Mouse (Mus musculus) right cerebral cortex, adult 18-20 months (tissue): ENCODE results near the gene Spock2.
A peak's percentile ranks its signal among the peaks of the same experiment; 100 is the strongest.

Experiments used
- DNase-seq: peaks from one replicate; pipeline ENCODE4 v3.0.0; 2022; ENCODE audit warnings: mixed read lengths

Gene Spock2

GRCm38 (mm10) chr10:60106146-60106530 lies at the start of gene Spock2:
Gene Spock2, plus strand, starts transcription at chr10:60106219.
- DNase-seq: peak; percentile 85

DNA sequence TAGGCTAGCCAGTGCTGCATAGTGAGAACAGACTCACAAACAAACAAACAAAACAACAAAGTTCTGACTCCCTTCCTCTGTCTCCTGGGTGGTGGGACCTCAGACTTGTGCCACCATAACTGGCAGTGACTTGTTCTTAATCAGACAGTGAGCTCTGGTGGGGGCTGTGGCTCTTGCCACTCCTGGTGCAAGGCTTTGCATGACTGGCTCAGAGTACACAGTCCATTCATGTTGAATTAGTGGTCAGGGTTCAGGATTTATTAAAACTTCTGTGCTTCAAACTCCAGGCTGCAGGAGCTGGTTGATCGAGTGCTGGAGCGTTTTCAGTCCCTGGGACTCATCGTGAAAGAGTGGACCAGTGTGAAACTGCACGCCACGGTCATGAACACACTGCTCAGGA lies 43.8 kb upstream of the Spock2 start:
- DNase-seq: no peak

DNA sequence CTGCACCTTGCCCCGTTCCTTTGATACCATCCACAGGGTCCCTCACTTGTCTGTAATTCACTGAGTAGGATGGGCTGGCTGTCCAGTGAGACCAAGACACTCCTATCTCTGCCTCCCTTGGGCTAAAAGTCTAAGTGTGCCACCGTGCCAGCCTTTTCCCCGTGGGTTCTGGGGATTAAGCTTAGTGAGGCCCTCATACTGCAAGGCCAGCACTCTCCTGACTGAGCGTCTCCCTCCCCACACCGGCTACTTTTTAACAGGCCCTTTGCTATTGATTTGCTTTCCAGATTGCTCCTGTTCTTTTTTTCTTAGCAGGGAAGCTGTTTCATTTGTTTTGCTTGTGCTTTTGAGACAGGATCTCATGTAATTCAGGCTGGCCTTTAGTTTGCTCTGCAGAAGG lies 43.1 kb upstream of the Spock2 start:
- no peak for DNase-seq

DNA sequence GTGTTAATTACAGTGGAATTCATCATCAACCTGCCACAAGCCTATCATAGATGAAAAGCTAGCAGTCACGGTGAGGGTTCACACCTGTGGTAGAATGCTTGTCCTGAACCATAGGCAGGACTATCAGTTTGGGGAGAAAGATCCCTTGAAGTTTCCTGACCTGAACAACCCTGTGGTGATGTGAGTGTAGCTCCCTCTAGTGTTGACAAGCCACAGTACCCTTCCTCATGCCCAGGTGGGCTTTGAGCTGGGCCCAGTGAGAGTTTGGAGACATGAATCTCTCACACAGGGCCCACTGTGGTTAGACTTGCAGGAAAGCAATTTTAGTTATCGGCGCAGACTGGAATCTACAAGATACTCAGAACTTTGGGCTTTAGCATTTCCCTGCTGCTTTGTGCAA lies 39.5 kb upstream of the Spock2 start:
- DNase-seq: peak; percentile 25

GRCm38 (mm10) chr10:60075159-60075558 lies 30.9 kb upstream of the Spock2 start:
- no peak for DNase-seq

- DNase-seq: no peak
These were observed 28.8 kb upstream of the Spock2 start for GRCm38 (mm10) chr10:60077226-60077625.

DNA sequence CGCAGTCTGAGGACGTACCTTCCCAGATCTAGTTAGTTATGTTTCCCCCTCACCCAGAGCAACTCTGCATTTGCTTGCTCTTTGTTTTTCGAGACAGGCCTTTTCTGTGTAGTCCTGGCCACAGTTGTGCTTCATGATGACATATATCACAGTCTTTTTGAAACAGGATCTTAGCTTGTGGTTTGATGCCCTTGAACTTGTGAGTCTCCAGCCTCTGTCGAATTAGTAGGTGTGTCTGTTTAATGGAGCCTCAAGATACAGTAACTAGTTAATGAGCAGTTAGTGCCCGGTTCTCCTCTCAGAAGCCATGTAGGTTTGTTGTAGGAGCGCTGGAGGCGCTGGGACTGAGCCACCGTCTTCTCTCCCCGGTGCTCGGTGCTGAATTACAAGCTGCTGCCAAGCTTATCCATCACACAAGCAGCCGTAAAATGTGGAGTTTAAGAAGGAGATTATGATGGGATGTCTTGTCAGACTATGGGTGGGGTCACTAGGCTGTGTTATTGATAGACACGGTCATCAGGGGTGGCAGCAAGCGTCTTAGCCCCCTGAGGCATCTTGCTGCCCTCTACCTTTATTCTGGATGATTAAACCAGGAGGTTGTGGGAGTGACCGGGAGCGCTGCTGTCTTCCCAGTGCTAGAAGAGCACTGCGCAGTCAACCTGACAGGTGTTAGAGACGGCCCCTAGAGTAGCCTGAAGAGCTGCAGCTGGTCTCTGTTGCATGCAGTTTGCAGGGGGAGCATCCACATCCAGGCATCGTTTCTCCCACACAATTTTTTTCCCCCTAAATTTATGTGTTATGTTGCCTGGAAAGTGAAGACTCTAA lies 28.1 kb upstream of the Spock2 start:
- no peak for DNase-seq

- DNase-seq: peak; percentile 50
These were observed 27.5 kb upstream of the Spock2 start for GRCm38 (mm10) chr10:60078561-60078917.

DNA sequence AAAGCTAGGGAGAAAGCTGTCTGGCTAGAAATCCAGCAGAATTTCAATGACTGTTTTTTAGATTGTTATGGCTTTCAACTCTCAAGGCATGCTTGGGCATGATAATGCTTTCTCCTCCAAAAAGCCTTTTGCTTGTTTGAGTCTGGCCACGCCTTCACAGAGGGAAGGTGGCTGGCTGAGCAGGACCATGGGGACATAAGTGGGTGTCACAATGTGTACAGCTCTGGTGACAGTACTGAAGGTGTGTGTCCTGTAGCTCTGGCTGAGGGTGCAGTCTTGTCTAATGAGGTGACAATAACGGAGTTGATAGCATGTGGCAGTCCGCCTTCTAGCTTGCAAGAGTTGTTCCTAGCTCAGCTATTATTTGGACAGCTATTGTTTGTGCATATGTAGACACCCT lies 25.8 kb upstream of the Spock2 start:
- DNase-seq: no peak

DNA sequence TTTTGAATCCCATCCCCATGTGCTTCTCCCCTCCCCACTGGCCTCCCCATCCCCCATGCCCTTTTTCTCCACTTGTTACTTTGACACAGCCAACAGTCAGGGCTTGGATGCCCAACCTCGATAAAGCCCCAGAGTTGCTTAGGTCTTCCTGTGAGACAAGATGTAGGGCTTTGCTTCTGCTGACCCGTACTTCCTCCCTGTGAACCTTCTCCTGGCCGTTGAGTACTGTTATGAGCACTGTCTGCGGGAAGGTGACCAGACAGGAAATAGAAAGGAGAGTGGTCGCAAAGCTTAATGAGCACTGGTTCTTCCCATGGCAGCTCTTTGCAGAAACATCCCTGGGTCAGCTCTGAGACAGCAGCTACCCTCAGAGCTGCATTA lies 25.4 kb upstream of the Spock2 start:
- no peak for DNase-seq

- DNase-seq: no peak
These were observed 24.8 kb upstream of the Spock2 start for GRCm38 (mm10) chr10:60080982-60081825.

GRCm38 (mm10) chr10:60081905-60082304 lies 24.1 kb upstream of the Spock2 start:
- DNase-seq: peak; percentile 38

DNA sequence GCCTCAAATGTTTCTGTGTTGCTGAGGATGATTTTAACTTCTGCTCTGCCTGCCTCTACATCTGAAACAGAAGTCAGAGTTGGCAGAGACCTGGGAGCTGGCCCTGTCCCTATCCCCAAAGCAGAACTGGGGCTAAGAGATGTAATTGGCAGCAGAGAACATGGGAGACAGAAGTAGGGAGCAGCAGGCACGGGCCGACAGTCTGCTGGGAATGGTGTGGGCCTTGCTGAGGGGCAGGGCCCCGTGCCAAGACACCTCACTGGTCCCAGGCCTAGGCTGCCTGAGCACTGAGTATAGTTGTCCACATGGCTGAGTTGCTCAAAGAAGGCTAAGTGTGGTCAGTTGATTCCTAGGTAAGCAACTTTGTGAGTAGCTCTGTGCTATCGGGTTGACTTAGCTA lies 22.0 kb upstream of the Spock2 start:
- DNase-seq: no peak

GRCm38 (mm10) chr10:60092311-60092710 lies 13.7 kb upstream of the Spock2 start:
- DNase-seq: no peak

GRCm38 (mm10) chr10:60093751-60094150 lies 12.3 kb upstream of the Spock2 start:
- no peak for DNase-seq

DNA sequence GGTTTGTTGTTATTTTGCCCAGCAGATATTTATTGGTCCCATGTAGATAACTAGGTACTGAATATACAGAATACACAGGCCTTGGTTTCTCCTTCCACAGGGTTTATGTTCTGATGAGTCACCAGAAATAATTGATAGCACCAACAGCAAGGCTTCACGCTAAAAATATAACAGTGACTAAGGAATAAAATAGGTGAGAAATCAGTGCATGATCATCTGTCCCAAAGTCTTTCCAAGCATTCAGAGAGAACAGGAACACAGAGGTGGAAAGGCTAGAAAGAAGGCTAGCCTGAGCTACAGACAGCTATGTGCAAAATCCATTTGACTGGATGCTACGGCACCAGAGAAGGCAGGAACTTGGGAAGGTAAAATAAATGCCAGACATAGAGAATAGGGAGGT lies 10.5 kb upstream of the Spock2 start:
- no peak for DNase-seq

DNA sequence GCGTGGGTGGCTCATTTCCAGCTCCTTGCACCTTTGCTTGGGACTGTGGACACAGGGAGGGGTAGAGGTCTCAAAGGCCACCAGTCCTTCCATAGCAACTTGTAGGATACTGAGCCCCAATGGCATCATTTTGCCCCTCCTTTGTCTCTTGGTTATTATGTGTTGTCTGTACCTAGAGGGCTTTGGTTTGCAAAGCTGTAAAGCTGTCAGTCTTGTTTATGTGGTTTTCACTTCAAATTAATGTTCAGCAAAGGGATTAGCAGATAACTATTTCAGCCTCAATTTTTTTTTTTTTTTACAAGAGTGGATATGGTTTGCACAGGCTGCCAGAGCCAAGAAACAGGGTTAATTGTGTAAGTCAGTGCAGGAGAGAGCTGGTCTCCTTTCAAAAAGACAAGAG lies 9.7 kb upstream of the Spock2 start:
- no peak for DNase-seq

GRCm38 (mm10) chr10:60097146-60097545 lies 8.9 kb upstream of the Spock2 start:
- DNase-seq: no peak

- peak; percentile 62 for DNase-seq
These were observed 8.2 kb upstream of the Spock2 start for GRCm38 (mm10) chr10:60097774-60098173.

GRCm38 (mm10) chr10:60105391-60106145 lies 451 bp upstream of the Spock2 start:
- no peak for DNase-seq

DNA sequence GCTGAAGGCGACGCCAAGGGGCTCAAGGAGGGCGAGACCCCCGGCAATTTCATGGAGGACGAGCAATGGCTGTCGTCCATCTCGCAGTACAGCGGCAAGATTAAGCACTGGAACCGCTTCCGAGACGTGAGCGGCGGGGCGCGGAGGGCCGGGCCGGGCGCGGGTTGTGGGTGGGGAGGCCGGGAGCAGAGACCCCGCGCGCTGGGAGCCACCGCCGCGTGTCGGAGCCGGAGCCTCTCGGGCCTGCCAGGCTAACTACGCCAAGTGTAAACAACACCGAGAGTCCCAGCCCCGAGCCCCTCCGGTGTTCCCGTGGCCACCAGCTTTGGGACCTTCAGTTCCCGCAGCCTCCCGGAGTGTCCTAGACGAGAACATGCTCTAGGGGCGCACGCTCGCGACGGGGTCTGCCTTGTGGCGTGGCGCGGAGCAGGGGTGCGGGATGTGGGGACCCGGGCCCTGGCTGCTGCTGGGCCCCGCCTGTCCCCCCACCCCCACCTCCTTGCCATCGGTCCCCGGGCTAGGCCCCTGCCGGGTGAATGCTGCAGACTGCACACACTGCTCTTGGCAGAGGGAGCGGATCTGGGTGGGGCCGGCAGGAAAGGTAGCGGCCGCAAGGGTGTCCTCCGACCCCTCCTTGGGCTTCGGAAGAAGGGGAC lies 640 bp downstream of the Spock2 start:
- DNase-seq: peak; percentile 47

- DNase-seq: peak; percentile 50
These were observed 1.4 kb downstream of the Spock2 start for GRCm38 (mm10) chr10:60107448-60107847.
